Mouse (Mus musculus) forebrain, embryonic 16.5 days (tissue): ENCODE measurements at regions not wholly inside any gene's neighbourhood (a gene's known extent, or its start where the extent isn't known, plus 50 kb on each side); places are given as distances from the start of the nearest gene placed in this dataset.

Source experiments
- ATAC-seq: fragments of 200-750 bp; cut with Nextera tagmentation; 2 replicates; pipeline ENCODE4 v1.8.0; 2017; ENCODE audit warnings: mild to moderate bottlenecking, moderate library complexity
- H3K27ac ChIP-seq: fragments of 300-500 bp; sonication (generic); 2 replicates; pipeline ENCODE4 v1.5.1; 2014; ENCODE audit warnings: low read length, control low read depth
- H3K27me3 ChIP-seq: fragments of 300-500 bp; sonication (generic); replicated peaks from 2 replicates; pipeline ENCODE4 v1.6.1; 2014; ENCODE audit warnings: low read length; ENCODE audit not compliant: control insufficient read depth, insufficient read depth
- H3K36me3 ChIP-seq: fragments of 300-500 bp; sonication (generic); 2 replicates; pipeline ENCODE4 v1.6.1; 2014; ENCODE audit not compliant: control insufficient read depth, insufficient read depth
- H3K4me1 ChIP-seq: fragments of 300-500 bp; sonication (generic); replicated peaks from 2 replicates; pipeline ENCODE4 v1.6.1; 2014; ENCODE audit warnings: low read length; ENCODE audit not compliant: control insufficient read depth, insufficient read depth
- H3K4me2 ChIP-seq: fragments of 300-500 bp; sonication (generic); 2 replicates; pipeline ENCODE4 v1.6.1; 2014; ENCODE audit warnings: mild to moderate bottlenecking, low read length, control low read depth
- H3K4me3 ChIP-seq: fragments of 300-500 bp; sonication (generic); replicated peaks from 2 replicates; pipeline ENCODE4 v1.5.1; 2014; ENCODE audit warnings: mild to moderate bottlenecking, low read length, control low read depth
- H3K9ac ChIP-seq: fragments of 300-500 bp; sonication (generic); replicated peaks from 2 replicates; pipeline ENCODE4 v1.6.1; 2014; ENCODE audit warnings: low read depth, low read length, control low read depth
- H3K9me3 ChIP-seq: fragments of 300-500 bp; sonication (generic); 2 replicates; pipeline ENCODE4 v1.6.1; 2016; ENCODE audit warnings: low read length; ENCODE audit not compliant: control insufficient read depth
- WGBS: fragments of 180-500 bp; shearing (Covaris S2); extraction: QIAGEN DNeasy Blood & Tissue Kit; methylation state at CpG from one replicate; pipeline ENCODE4 v1.1.7; 2014; 5-methylcytosine and 5-hydroxymethylcytosine counted together

DNA sequence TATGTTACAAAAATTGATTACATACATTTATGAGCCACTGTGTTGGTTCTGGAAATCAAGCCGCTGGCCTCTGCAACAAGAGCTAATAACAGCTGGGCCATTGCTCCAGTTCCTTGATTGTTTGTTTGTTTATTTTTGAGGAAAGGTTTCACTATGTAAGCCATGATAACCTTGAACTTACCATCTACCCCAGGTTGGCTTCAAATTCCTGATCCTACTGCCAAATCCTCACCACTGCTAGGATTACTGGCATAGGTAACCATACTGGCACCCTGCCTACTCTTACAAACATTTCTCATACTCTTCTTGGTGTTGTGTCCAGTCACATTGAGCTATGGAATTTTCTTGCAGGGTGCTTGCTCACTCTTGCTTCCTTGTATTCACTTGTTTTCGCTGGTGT lies 720.6 kb downstream of the Ets1 start:
- no peak overlapping the region for H3K4me2 ChIP-seq
- no peak overlapping the region for H3K4me3 ChIP-seq
- no peak overlapping the region for H3K9ac ChIP-seq
- H3K36me3 ChIP-seq = no peaks in the 10 kb centered on the region
- no peak for ATAC-seq
- H3K9me3 ChIP-seq = no peaks in the 10 kb centered on the region
- H3K27ac ChIP-seq = no peak overlapping the region
- peaks cover 3% of the 10 kb centered on the region; the same call in 1 of the 2 replicates for H3K4me1 ChIP-seq
- WGBS = 92% methylated on average over 2 of the region's 2 CpGs
- H3K27me3 ChIP-seq = no peaks in the 10 kb centered on the region

DNA sequence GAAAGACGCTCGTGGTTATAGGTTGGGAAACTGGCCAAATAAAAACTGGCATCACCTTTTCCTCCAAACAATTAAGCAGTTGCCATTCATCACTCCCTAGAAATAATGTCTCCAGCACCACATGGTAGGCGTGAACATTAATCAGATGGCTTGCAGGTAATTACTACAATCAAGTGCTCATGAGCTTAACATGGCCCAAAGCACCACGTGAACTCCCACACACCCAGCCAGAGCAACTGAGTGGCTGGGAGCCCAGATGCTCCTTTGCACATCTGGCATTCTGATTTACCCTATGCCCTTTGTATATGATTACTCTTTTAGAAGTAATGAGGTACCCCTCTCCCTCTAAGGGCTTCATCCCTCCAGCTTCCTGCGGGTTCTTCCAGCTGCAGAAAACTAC lies 724.9 kb downstream of the Ets1 start:
- 53% methylated on average over 5 of the region's 5 CpGs for WGBS
- Histone ChIP-seq H3K9me3 (no peaks in the 10 kb centered on the region), H3K27ac (no peak overlapping the region), H3K36me3 (no peaks in the 10 kb centered on the region), H3K4me2 (no peak overlapping the region), H3K27me3 (no peaks in the 10 kb centered on the region), H3K4me1 (peaks cover 3% of the 10 kb centered on the region; the same call in 1 of the 2 replicates), H3K4me3 (no peak overlapping the region), H3K9ac (no peak overlapping the region)
- no peak for ATAC-seq

DNA sequence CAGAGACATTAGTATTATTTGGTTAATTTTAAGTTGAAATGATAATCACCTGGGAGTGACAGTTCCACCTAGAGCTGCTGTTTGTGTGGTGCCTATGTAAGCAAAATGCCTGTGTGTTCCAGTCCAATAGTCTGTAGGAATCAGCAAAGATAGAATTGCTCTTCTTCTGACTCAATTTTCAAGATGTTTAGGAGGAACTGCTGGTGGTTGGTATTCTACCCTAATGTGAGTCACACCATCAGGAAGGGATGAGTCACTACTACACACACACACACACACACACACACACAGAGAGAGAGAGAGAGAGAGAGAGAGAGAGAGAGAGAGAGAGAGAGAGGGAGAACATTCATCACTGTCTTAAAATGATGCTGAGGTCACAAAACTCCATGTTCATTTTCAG lies 753.1 kb downstream of the Ets1 start:
- no peaks in the 10 kb centered on the region for H3K36me3 ChIP-seq
- no peak for ATAC-seq
- no peak overlapping the region for H3K27ac ChIP-seq

DNA sequence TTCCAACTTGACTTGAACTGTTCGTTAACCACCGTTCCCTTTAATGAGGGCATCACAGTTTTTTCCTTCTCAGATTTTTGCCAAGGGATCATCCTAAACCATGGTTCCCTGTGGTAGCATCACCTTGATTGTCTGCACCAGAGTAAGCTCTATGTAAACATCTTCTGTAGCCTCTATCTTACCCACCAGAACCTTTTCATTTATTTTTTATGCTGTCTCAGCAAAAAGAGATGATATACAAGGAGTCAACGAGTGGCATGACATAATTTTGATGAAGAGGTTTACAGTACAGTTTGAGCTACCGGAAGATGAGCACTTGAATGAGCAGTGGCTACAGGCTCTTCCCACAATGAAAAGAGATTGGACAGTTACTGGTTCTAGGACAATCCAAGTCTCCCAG lies 768.7 kb downstream of the Ets1 start:
- no peaks in the 10 kb centered on the region for H3K36me3 ChIP-seq
- no peak overlapping the region for H3K27ac ChIP-seq
- 87% methylated on average over 4 of the region's 4 CpGs for WGBS
- H3K27me3 ChIP-seq = no peaks in the 10 kb centered on the region
- no peak overlapping the region for H3K9ac ChIP-seq
- no peaks in the 10 kb centered on the region for H3K4me1 ChIP-seq
- no peak for ATAC-seq
- peaks cover 5% of the 10 kb centered on the region for H3K9me3 ChIP-seq
- no peak overlapping the region for H3K4me2 ChIP-seq
- no peak overlapping the region for H3K4me3 ChIP-seq

More for the DNA sequence above, 753.1 kb downstream of the Ets1 start:
- Histone ChIP-seq H3K4me1 (no peaks in the 10 kb centered on the region), H3K9me3 (no peaks in the 10 kb centered on the region), H3K4me3 (no peak overlapping the region), H3K4me2 (no peak overlapping the region), H3K27me3 (no peaks in the 10 kb centered on the region), H3K9ac (no peak overlapping the region)

DNA sequence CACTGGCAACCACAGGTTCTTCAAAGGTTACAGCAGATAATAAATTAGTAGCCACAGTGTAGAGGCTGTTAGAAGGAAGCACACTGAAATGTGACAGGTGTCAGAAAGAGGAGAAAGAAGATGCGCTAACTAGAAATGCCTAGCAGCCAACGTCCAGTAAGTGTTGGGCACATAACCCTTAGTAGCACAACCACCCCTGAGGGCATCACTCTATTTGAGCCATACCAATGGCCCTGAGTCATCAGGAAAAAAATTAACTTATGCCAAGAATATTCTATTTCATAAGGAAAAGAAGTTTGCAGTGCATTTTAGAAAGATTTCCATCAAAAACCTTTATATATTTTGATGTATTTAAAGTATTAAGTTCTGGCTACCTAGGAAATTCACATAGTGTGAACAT lies 771.5 kb downstream of the Ets1 start:
- H3K9me3 ChIP-seq = peaks cover 5% of the 10 kb centered on the region
- H3K27me3 ChIP-seq = no peaks in the 10 kb centered on the region
- H3K4me3 ChIP-seq = no peak overlapping the region
- H3K9ac ChIP-seq = no peak overlapping the region
- no peaks in the 10 kb centered on the region for H3K4me1 ChIP-seq
- H3K36me3 ChIP-seq = no peaks in the 10 kb centered on the region
- no peak overlapping the region for H3K27ac ChIP-seq
- 92% methylated on average over 2 of the region's 2 CpGs for WGBS
- no peak overlapping the region for H3K4me2 ChIP-seq
- no peak for ATAC-seq

GRCm38 (mm10) chr9:33423781-33424180 lies 787.8 kb downstream of the Ets1 start:
- peak; percentile 89 for ATAC-seq
- Histone ChIP-seq H3K9ac (no peak overlapping the region), H3K4me2 (no peak overlapping the region), H3K9me3 (no peaks in the 10 kb centered on the region), H3K4me3 (no peak overlapping the region), H3K27me3 (no peaks in the 10 kb centered on the region), H3K36me3 (no peaks in the 10 kb centered on the region), H3K27ac (no peak overlapping the region), H3K4me1 (0 out of 2 replicates have a peak, but pooled peaks cover 2% of the 10 kb centered on the region)
- 6% methylated on average over 2 of the region's 2 CpGs for WGBS

DNA sequence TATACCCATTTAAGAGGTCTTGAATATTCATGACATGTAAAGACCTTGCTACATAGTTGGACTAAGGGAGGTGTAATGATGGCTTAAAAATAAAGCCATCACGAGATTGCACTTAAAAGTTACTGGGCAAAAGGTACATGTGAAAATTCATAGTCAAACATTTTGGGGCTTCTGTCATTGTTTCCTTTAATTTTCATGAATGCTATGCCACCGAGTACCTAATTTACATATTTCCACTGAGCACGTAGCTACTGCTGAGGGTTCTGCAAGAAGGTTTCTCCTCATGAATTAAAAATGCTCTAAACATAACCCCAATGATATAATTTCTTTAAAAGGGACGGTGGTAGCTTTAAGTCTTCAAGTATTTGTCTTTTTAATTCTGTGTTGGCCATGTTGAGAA lies 800.4 kb downstream of the Ets1 start:
- no peak for ATAC-seq
- no peaks in the 10 kb centered on the region for H3K4me1 ChIP-seq
- WGBS = 77% methylated on average over 4 of the region's 4 CpGs

GRCm38 (mm10) chr9:33442266-33442665 lies 806.2 kb downstream of the Ets1 start:
- Histone ChIP-seq H3K36me3 (no peaks in the 10 kb centered on the region), H3K27me3 (no peaks in the 10 kb centered on the region), H3K4me3 (no peak overlapping the region), H3K9ac (no peak overlapping the region), H3K4me1 (no peaks in the 10 kb centered on the region), H3K4me2 (no peak overlapping the region), H3K27ac (no peak overlapping the region), H3K9me3 (no peaks in the 10 kb centered on the region)
- WGBS = 66% methylated on average over 5 of the region's 5 CpGs
- no peak for ATAC-seq

More for the DNA sequence above, 800.4 kb downstream of the Ets1 start:
- no peaks in the 10 kb centered on the region for H3K36me3 ChIP-seq
- no peak overlapping the region for H3K4me2 ChIP-seq
- H3K9me3 ChIP-seq = no peaks in the 10 kb centered on the region
- no peaks in the 10 kb centered on the region for H3K27me3 ChIP-seq
- no peak overlapping the region for H3K9ac ChIP-seq
- no peak overlapping the region for H3K27ac ChIP-seq
- H3K4me3 ChIP-seq = no peak overlapping the region

GRCm38 (mm10) chr9:33445902-33446301 lies 809.9 kb downstream of the Ets1 start:
- H3K27me3 ChIP-seq = no peaks in the 10 kb centered on the region
- no peak overlapping the region for H3K27ac ChIP-seq
- no peaks in the 10 kb centered on the region for H3K9me3 ChIP-seq
- no peaks in the 10 kb centered on the region for H3K36me3 ChIP-seq
- no peak overlapping the region for H3K4me3 ChIP-seq
- H3K4me1 ChIP-seq = no peaks in the 10 kb centered on the region
- no peak overlapping the region for H3K4me2 ChIP-seq
- 32% methylated on average over 1 of the region's 1 CpGs for WGBS
- H3K9ac ChIP-seq = no peak overlapping the region
- peak; percentile 43 for ATAC-seq

DNA sequence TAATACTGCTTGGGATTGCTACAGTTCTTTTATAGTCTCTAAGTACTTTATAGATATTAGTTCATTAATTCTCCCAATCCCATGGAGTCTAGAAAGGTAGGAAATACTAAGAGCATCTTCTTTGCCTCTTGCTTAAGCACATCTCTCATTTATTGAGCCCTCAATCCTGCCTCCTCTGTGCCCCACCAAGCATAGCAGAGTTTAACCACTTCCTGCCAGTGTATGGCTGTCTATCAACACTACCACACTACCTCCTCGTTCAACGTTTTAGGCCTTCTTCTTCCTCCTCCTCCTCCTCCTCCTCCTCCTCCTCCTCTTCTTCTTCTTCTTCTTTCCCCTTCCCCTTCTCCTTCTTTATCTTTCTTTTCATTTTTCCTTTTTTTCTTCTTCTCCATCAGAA lies 839.1 kb downstream of the Ets1 start:
- no peaks in the 10 kb centered on the region for H3K9me3 ChIP-seq
- no peak overlapping the region for H3K4me2 ChIP-seq
- WGBS = 86% methylated on average over 2 of the region's 2 CpGs
- no peak for ATAC-seq
- no peaks in the 10 kb centered on the region for H3K27me3 ChIP-seq
- no peak overlapping the region for H3K4me3 ChIP-seq
- H3K9ac ChIP-seq = no peak overlapping the region
- no peaks in the 10 kb centered on the region for H3K4me1 ChIP-seq
- H3K27ac ChIP-seq = no peak overlapping the region
- no peaks in the 10 kb centered on the region for H3K36me3 ChIP-seq
